Mouse (Mus musculus): ENCODE measurements around the gene Shld1. TPM values are rescaled to one million over a fixed set of nuclear protein-coding genes. Genes with fewer than 3 reads are reported as not detected.

Shld1 gene
- 63.2 TPM for polyA plus RNA-seq (2017; shearing (Covaris generic))

DNA sequence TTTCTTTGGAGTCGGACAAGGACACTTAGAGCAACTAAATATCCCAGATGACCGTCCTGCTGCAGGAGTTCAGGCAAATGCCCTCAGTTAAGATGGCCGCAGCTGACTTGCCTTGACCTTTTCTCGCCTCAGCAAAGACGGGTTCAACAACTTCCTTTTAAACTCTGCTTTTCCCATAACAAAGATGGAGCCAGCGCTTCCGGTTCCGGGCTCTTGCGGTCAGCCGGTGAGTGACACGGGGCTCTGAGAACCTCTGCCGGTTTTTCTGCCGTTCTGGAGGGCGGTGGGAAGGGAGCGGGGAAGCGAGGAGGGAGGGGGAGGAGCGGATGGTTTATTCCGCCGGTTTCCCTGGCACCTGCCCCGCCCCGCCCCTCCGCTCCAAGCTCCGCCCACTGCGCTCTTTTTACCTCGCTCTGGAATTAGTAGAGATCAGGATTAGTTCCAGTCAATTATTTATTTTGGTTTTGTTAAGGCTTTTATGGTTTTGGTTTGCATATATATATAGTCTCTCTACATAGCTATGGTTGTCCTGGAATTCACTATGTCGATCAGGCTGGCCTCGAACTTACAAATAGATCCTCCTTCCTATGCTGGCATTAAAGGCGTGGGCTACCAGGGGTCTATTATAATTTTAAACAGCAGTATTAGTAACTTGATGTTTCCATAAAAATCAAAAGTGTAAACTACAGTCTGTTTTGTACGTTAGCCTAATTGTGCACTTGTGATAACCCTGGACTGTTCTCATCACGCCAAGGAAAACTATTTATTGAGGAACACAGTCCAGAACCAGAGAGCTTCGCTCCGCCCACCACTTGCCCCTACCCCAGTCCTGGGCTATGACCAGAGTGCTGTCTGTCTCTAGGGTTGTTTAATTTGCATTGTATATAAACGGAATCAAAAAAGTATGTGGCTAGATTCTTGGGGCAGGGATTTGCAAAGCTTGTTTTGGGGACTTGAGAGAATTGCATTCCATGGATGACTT is at the start of gene Shld1:
Gene Shld1 (plus strand): TSS at position 176 of the 982 bp plus-strand sequence.

GRCm38 (mm10) chr2:132780978-132781377 is 94.2 kb downstream of the Shld1 start, which contains the start of gene Chgb:
Gene Chgb (plus strand): TSS chr2:132781278.

Other genes with a start within 250 kb of the Shld1 start
- 209 TPM for gene Gpcpd1, start 99.2 kb upstream of the Shld1 start, polyA plus RNA-seq (2017; shearing (Covaris generic))
- not detected for gene Chgb, start 94.3 kb downstream of the Shld1 start, polyA plus RNA-seq (2017; shearing (Covaris generic))
- 26.6 TPM for gene Trmt6, start 129.1 kb downstream of the Shld1 start, polyA plus RNA-seq (2017; shearing (Covaris generic))
- 1.7 TPM for gene Mcm8, start 129.2 kb downstream of the Shld1 start, polyA plus RNA-seq (2017; shearing (Covaris generic))
- gene Crls1, start 159.7 kb downstream of the Shld1 start, polyA plus RNA-seq (2017; shearing (Covaris generic)): 21.5 TPM
- gene Lrrn4, start 194.0 kb downstream of the Shld1 start, polyA plus RNA-seq (2017; shearing (Covaris generic)): not detected

Data from naive thymus-derived CD4-positive, alpha-beta T cell, adult 5 months (primary cell).